Mouse (Mus musculus) limb, embryonic 14.5 days (tissue): ENCODE measurements around the gene Rhob. TPM values are rescaled to one million over a fixed set of nuclear protein-coding genes. Genes with fewer than 3 reads are reported as not detected.

ENCODE experiments used
- ATAC-seq: fragments of 200-750 bp; cut with Nextera tagmentation; 2 replicates; pipeline ENCODE4 v1.8.0; 2017; ENCODE audit warnings: low read depth, moderate number of reproducible peaks, moderate TSS enrichment; ENCODE audit not compliant: low FRiP score
- DNase-seq: peaks from one replicate; pipeline ENCODE4 v3.0.0-alpha.2; 2015; ENCODE audit warnings: low spot score
- H3K27ac ChIP-seq: fragments of 300-500 bp; sonication (generic); replicated peaks from 2 replicates; pipeline ENCODE4 v1.5.1; 2014; ENCODE audit warnings: low read depth, mild to moderate bottlenecking, low read length, moderate library complexity, mixed read lengths
- H3K27me3 ChIP-seq: fragments of 300-500 bp; sonication (generic); 2 replicates; pipeline ENCODE4 v1.6.1; 2014; ENCODE audit warnings: low read length, mixed read lengths; ENCODE audit not compliant: control insufficient read depth, insufficient read depth
- H3K36me3 ChIP-seq: fragments of 300-500 bp; sonication (generic); 2 replicates; pipeline ENCODE4 v1.6.1; 2014; ENCODE audit warnings: mild to moderate bottlenecking, low read length, moderate library complexity, mixed read lengths; ENCODE audit not compliant: control insufficient read depth, insufficient read depth
- H3K4me1 ChIP-seq: fragments of 300-500 bp; sonication (generic); 2 replicates; pipeline ENCODE4 v1.6.1; 2014; ENCODE audit warnings: antibody characterized with exemption, low read length, mixed read lengths; ENCODE audit not compliant: control insufficient read depth, insufficient read depth
- H3K4me2 ChIP-seq: fragments of 300-500 bp; sonication (generic); replicated peaks from 2 replicates; pipeline ENCODE4 v1.6.1; 2014; ENCODE audit warnings: low read depth, mild to moderate bottlenecking, low read length, moderate library complexity; ENCODE audit not compliant: severe bottlenecking
- H3K4me3 ChIP-seq: fragments of 300-500 bp; sonication (generic); replicated peaks from 2 replicates; pipeline ENCODE4 v1.5.1; 2014; ENCODE audit warnings: low read length
- H3K9ac ChIP-seq: fragments of 300-500 bp; sonication (generic); 2 replicates; pipeline ENCODE4 v1.6.1; 2014; ENCODE audit warnings: mild to moderate bottlenecking, low read depth, low read length, moderate library complexity; ENCODE audit not compliant: severe bottlenecking
- H3K9me3 ChIP-seq: fragments of 300-500 bp; sonication (generic); 2 replicates; pipeline ENCODE4 v1.6.1; 2016; ENCODE audit warnings: low read length; ENCODE audit not compliant: control insufficient read depth
- POLR2A ChIP-seq: fragments of 200-500 bp; IDR thresholded peaks from 2 replicates; pipeline ENCODE4 v1.8.0; 2012; ENCODE audit warnings: inconsistent platforms, mild to moderate bottlenecking, moderate library complexity, borderline replicate concordance; ENCODE audit not compliant: insufficient read depth, insufficient read length; ENCODE audit errors: extremely low read depth
- WGBS: fragments of 180-500 bp; shearing (Covaris S2); extraction: QIAGEN DNeasy Blood & Tissue Kit; methylation state at CpG from one replicate; pipeline ENCODE4 v1.1.7; 2014; 5-methylcytosine and 5-hydroxymethylcytosine counted together
- polyA plus RNA-seq, 2 experiments: library from polyadenylated mRNA; depleted of rRNA in 1 of 2; stranded (reverse) in 1 of 2; unstranded in 1 of 2; fragments of >200 nt; fragmentation: Nextera tagmentation in 1 of 2; extraction: Ambion mirVana in 1 of 2; gene quantifications; 2 replicates each; pipeline versions ENCODE4 v1.2.1 to v1.2.3; 2012 to 2014

The Rhob gene
- polyA plus RNA-seq, 2 experiments = 75.7 to 177 TPM

GRCm38 (mm10) chr12:8527770-8528169, 28.0 kb upstream of the Rhob start:
- Histone ChIP-seq H3K4me2 (no peak overlapping the region), H3K4me3 (no peak overlapping the region)
- ATAC-seq = no peak

GRCm38 (mm10) chr12:8527175-8527574, 27.4 kb upstream of the Rhob start:
- Histone ChIP-seq H3K27me3 (no peaks in the 10 kb centered on the region), H3K9ac (no peak overlapping the region), H3K9me3 (no peaks in the 10 kb centered on the region), H3K4me1 (no peaks in the 10 kb centered on the region), H3K4me3 (no peak overlapping the region), H3K4me2 (no peak overlapping the region), H3K27ac (no peak overlapping the region), H3K36me3 (no peaks in the 10 kb centered on the region)
- TF ChIP-seq POLR2A = no peak
- 43% methylated on average over 1 of the region's 1 CpGs for WGBS
- ATAC-seq (no peak), DNase-seq (no peak)

More at GRCm38 (mm10) chr12:8527770-8528169, 28.0 kb upstream of the Rhob start:
- H3K36me3 ChIP-seq = no peaks in the 10 kb centered on the region
- TF ChIP-seq POLR2A = no peak
- no peak overlapping the region for H3K27ac ChIP-seq
- DNase-seq = no peak
- H3K9me3 ChIP-seq = no peaks in the 10 kb centered on the region
- no peaks in the 10 kb centered on the region for H3K4me1 ChIP-seq
- no peaks in the 10 kb centered on the region for H3K27me3 ChIP-seq
- 71% methylated on average over 5 of the region's 5 CpGs for WGBS
- no peak overlapping the region for H3K9ac ChIP-seq

- H3K4me3 ChIP-seq = no peak overlapping the region
- DNase-seq = no peak
- WGBS = 38% methylated on average over 5 of the region's 5 CpGs
- no peak overlapping the region for H3K27ac ChIP-seq
- no peaks in the 10 kb centered on the region for H3K4me1 ChIP-seq
- no peaks in the 10 kb centered on the region for H3K27me3 ChIP-seq
- no peaks in the 10 kb centered on the region for H3K9me3 ChIP-seq
- no peak for TF ChIP-seq POLR2A
- no peak overlapping the region for H3K4me2 ChIP-seq
- H3K36me3 ChIP-seq = no peaks in the 10 kb centered on the region
- no peak overlapping the region for H3K9ac ChIP-seq
- no peak for ATAC-seq
These were observed 24.3 kb upstream of the Rhob start for GRCm38 (mm10) chr12:8524062-8524461.

GRCm38 (mm10) chr12:8522711-8523110, 22.9 kb upstream of the Rhob start:
- no peak overlapping the region for H3K9ac ChIP-seq
- no peak for TF ChIP-seq POLR2A
- no peaks in the 10 kb centered on the region for H3K27me3 ChIP-seq
- ATAC-seq (no peak), DNase-seq (no peak)
- H3K27ac ChIP-seq = no peak overlapping the region
- 100% methylated on average over 1 of the region's 2 CpGs for WGBS
- no peaks in the 10 kb centered on the region for H3K4me1 ChIP-seq
- no peak overlapping the region for H3K4me3 ChIP-seq
- H3K9me3 ChIP-seq = no peaks in the 10 kb centered on the region
- H3K4me2 ChIP-seq = no peak overlapping the region
- H3K36me3 ChIP-seq = no peaks in the 10 kb centered on the region

- DNase-seq (peak; percentile 45), ATAC-seq (no peak)
- H3K36me3 ChIP-seq = no peaks in the 10 kb centered on the region
- H3K27me3 ChIP-seq = no peaks in the 10 kb centered on the region
- H3K4me3 ChIP-seq = no peak overlapping the region
- H3K4me1 ChIP-seq = no peaks in the 10 kb centered on the region
- H3K4me2 ChIP-seq = no peak overlapping the region
- WGBS = 46% methylated on average over 12 of the region's 12 CpGs
- no peak overlapping the region for H3K27ac ChIP-seq
- TF ChIP-seq POLR2A = no peak
- no peaks in the 10 kb centered on the region for H3K9me3 ChIP-seq
- H3K9ac ChIP-seq = no peak overlapping the region
These were observed 21.7 kb upstream of the Rhob start for GRCm38 (mm10) chr12:8521375-8522047.
